Mouse (Mus musculus): ENCODE data around the gene Arid4a. TPM values are rescaled to one million over a fixed set of nuclear protein-coding genes. Genes with fewer than 3 reads are reported as not detected.
"Not testable (repeated sequence)": the region's sequence is repeated elsewhere in the genome, so short reads cannot be mapped to it uniquely, and the experiment has no call there.

The Arid4a gene
- total RNA-seq, 1 experiment from 2014 or later, result 220 TPM

GRCm38 (mm10) chr12:71009769-71010168 lies 6.0 kb upstream of the Arid4a start:
- no peak for ATAC-seq (ENCODE audit: extremely low read depth, insufficient number of reproducible peaks, low FRiP score, poor library complexity, severe bottlenecking)

GRCm38 (mm10) chr12:71014845-71015362 lies 886 bp upstream of the Arid4a start:
- no peak for ATAC-seq (ENCODE audit: extremely low read depth, insufficient number of reproducible peaks, low FRiP score, poor library complexity, severe bottlenecking)

- no peak for ATAC-seq (ENCODE audit: extremely low read depth, insufficient number of reproducible peaks, low FRiP score, poor library complexity, severe bottlenecking)
Observed at GRCm38 (mm10) chr12:71016211-71016502, 367 bp downstream of the Arid4a start.

GRCm38 (mm10) chr12:71016503-71017241 lies 882 bp downstream of the Arid4a start:
- no peak for ATAC-seq (ENCODE audit: extremely low read depth, insufficient number of reproducible peaks, low FRiP score, poor library complexity, severe bottlenecking)

GRCm38 (mm10) chr12:71017242-71017571 lies 1.4 kb downstream of the Arid4a start:
- no peak for ATAC-seq (ENCODE audit: extremely low read depth, insufficient number of reproducible peaks, low FRiP score, poor library complexity, severe bottlenecking)

DNA sequence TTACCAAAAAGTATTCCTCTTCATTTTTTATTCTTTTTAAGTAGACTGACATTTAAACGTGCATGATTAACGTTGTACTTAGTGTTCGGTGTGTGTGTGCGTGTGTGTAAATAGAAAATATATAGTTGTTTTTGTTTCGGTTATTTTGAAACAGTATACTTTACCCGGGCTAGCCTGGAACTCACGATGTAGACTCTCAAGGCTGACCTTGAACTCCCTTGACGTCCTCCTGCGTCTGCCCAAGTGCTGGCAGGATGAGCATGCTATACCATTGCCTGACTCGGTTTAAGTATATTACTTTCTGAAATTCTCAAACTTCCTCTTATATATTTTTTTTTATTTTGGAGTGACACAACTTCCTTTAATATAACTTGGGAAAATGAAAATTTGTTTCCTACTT lies 2.0 kb downstream of the Arid4a start:
- no peak for ATAC-seq (ENCODE audit: extremely low read depth, insufficient number of reproducible peaks, low FRiP score, poor library complexity, severe bottlenecking)

DNA sequence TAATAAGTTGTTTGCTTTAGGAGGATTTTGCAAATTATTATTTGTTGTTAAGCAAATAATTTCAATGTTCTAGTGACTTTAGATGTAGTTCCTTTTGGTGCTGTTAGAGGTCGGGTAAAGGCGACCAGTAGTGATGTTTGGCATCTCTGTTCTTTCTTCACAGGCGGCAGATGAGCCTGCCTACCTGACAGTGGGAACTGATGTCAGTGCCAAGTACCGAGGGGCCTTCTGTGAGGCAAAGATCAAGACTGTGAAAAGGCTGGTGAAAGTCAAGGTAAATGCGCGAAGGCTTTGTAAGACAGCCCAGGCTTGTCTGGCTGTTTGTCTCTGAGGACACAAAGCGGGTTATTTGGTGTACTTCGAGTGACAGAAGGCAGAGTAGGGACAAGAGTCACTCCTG lies 3.4 kb downstream of the Arid4a start:
- ATAC-seq (ENCODE audit: extremely low read depth, insufficient number of reproducible peaks, low FRiP score, poor library complexity, severe bottlenecking), result no peak

- no peak for ATAC-seq (ENCODE audit: extremely low read depth, insufficient number of reproducible peaks, low FRiP score, poor library complexity, severe bottlenecking)
Observed at GRCm38 (mm10) chr12:71024411-71024810, 8.6 kb downstream of the Arid4a start.

- ATAC-seq (ENCODE audit: extremely low read depth, insufficient number of reproducible peaks, low FRiP score, poor library complexity, severe bottlenecking), result not testable (repeated sequence)
Observed at GRCm38 (mm10) chr12:71028265-71028664, 12.5 kb downstream of the Arid4a start.

GRCm38 (mm10) chr12:71030260-71030659 lies 14.5 kb downstream of the Arid4a start:
- no peak for ATAC-seq (ENCODE audit: extremely low read depth, insufficient number of reproducible peaks, low FRiP score, poor library complexity, severe bottlenecking)

DNA sequence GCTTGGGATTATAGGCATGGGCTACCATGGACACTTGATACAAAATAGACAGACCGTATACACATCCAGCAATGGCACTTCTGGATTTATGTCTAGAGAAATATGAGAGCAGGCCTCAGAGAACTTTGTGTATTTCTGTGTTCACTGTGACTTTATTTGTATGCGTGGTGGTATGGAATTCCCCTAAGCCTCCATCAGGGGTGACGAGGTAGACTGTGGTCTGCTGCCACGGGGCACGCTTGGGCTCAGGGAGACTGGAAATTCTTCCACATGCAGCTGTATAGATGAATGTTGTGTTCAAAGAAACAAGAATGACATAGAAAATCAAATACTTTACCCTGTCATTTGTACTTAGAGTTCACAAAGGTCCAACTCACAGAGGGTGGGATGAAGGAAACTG lies 14.9 kb downstream of the Arid4a start:
- ATAC-seq (ENCODE audit: extremely low read depth, insufficient number of reproducible peaks, low FRiP score, poor library complexity, severe bottlenecking), result no peak

DNA sequence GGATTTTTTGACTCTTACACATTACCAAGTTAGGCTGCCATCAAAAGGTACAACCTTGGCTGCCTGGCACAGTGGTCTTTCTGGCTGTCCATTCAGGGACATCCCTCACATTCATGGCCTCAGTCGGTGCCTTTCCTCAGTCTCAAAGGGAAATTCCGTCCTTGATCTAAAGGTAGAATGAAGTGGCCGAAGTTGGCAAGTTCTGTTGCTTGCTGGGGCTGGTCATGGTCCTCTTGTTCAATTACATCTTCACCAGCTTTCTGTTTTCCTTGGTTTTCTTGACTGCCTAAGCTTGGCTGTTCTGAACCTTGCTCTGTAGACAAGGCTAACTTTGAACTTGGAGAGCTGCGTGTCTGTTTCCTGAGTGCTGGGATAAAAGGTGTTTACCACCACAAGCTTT lies 20.0 kb downstream of the Arid4a start:
- no peak for ATAC-seq (ENCODE audit: extremely low read depth, insufficient number of reproducible peaks, low FRiP score, poor library complexity, severe bottlenecking)

DNA sequence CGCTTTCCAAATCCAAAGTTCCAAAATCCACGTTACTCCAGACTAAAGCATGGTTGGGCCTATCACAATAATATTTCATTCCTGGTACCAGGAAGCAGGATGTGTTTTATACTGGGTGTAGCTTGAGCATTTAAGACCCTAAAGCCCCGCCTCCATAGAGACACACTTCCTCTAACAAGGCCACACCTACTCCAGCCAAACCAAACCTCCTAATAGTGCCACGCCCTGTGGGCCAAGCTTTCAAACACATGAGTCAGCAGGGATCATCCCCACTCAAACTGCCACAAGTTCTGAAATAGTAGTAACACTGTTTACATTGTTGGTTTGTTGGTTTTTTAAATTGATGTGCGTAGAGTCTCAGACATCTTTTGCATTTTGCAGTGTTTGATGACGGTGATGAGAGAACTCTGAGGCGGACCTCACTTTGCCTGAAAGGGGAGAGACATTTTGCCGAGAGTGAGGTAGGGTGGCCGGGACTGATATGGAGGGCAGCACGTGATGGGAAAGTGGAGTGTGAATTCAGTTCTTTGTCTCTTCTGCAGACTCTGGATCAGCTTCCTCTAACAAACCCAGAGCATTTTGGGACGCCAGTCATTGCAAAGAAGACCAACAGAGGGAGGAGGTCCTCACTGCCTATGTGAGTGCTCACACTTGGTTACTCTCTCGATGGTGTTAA lies 21.1 kb downstream of the Arid4a start:
- ATAC-seq (ENCODE audit: extremely low read depth, insufficient number of reproducible peaks, low FRiP score, poor library complexity, severe bottlenecking), result no peak

- ATAC-seq (ENCODE audit: extremely low read depth, insufficient number of reproducible peaks, low FRiP score, poor library complexity, severe bottlenecking), result peak; percentile 92
Observed at GRCm38 (mm10) chr12:71040462-71040861, 24.7 kb downstream of the Arid4a start.

- ATAC-seq (ENCODE audit: extremely low read depth, insufficient number of reproducible peaks, low FRiP score, poor library complexity, severe bottlenecking), result no peak
Observed at GRCm38 (mm10) chr12:71042451-71042850, 26.7 kb downstream of the Arid4a start.

- ATAC-seq (ENCODE audit: extremely low read depth, insufficient number of reproducible peaks, low FRiP score, poor library complexity, severe bottlenecking), result no peak
Observed at GRCm38 (mm10) chr12:71043571-71043970, 27.8 kb downstream of the Arid4a start.

DNA sequence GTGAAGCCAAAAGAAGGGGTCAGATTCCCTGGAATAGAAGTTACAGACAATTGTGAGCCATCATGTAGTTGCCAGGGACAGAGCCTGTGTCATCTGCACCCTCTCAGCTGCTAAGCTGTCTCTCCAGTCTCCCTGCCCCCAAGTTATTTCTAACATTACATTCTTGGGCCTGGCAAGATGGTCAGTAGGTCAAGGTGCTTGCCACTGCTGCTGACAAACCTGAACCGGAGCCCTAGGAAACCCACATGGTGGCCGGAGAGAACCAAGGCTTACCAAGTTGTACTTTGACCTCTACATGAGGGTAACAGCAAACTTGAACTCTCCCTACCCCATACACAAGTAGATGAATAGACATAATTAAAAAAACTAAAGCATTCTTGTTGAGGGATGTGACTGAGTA lies 28.7 kb downstream of the Arid4a start:
- ATAC-seq (ENCODE audit: extremely low read depth, insufficient number of reproducible peaks, low FRiP score, poor library complexity, severe bottlenecking), result no peak

DNA sequence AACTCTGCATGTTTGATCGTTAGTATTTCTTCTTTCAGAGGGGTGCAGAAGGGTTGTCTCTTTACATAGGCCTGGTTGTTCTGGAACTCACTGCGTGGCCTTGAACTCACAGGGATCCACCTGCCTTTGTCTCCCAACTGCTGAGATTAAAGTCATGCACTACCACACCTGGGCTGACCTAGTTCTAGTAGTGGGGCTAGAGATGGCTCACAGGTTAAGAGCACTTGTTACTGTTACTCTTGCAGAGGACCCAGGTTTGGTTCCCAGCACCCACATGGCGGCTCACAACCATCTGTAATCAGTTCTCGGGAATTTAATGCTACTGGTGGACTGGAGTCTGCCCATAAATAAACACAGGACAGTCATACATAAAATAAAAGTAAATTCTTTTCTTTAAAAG lies 30.7 kb downstream of the Arid4a start:
- ATAC-seq (ENCODE audit: extremely low read depth, insufficient number of reproducible peaks, low FRiP score, poor library complexity, severe bottlenecking), result no peak

- no peak for ATAC-seq (ENCODE audit: extremely low read depth, insufficient number of reproducible peaks, low FRiP score, poor library complexity, severe bottlenecking)
Observed at GRCm38 (mm10) chr12:71047473-71048078, 31.8 kb downstream of the Arid4a start.

DNA sequence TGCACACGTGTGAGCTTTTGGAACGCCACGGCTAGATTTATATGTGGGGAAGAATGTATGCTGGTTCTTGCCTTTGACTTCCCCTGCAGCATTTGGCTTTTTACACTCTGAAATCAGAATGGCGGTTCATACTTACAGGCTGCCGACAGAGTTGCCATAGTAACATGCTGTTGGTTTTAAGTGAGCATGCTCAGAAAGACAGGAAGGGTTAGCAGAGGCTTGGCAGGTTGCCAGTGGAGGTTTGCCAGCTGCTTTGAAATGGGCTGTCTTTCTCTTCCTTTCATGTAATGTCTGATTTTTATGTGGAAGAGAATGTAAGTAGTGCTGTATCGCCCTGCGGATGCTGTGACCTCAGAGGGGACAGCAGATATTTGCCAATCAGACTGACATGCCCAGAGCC lies 32.3 kb downstream of the Arid4a start:
- peak; percentile 88 for ATAC-seq (ENCODE audit: extremely low read depth, insufficient number of reproducible peaks, low FRiP score, poor library complexity, severe bottlenecking)
